Mouse (Mus musculus): ENCODE data around the gene Bmf. TPM values are rescaled to one million over a fixed set of nuclear protein-coding genes. Genes with fewer than 3 reads are reported as not detected.
"Not testable (repeated sequence)": the region's sequence is repeated elsewhere in the genome, so short reads cannot be mapped to it uniquely, and the experiment has no call there.

The Bmf gene
- polyA plus RNA-seq, 1 experiment from 2014 or later, result 4.1 TPM

DNA sequence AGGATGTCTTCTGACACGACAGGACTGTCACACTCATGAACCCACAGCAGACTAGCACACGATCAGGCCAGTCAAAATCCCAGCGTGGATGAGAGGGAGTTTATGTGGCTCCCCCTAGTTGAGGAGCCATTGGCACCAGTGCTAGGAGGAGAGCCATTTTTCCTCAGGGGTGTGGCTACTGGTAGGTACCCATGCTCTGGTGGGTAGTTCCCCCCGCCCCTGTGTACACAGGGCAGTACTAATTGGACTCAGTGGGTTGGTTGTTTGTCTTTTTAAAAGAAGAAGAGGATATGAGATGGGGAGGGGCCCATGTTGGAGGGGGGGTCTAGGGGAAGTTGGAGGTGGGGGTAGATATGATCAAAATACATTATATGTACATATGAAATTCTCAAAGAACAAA lies 12.5 kb upstream of the Bmf start:
- no peak overlapping the region for H3K4me3 ChIP-seq
- no peak overlapping the region for H3K9ac ChIP-seq (replicated peaks)
- H3K27me3 ChIP-seq, result no peaks in the 10 kb centered on the region
- no peak overlapping the region for H3K4me2 ChIP-seq (replicated peaks)
- no peak overlapping the region for H3K27ac ChIP-seq (replicated peaks)
- 90% methylated on average over 4 of the region's 4 CpGs for WGBS
- no peak for ATAC-seq (ENCODE audit: low FRiP score, low read depth)
- H3K36me3 ChIP-seq, result no peaks in the 10 kb centered on the region
- no peaks in the 10 kb centered on the region for H3K9me3 ChIP-seq
- H3K4me1 ChIP-seq, result no peaks in the 10 kb centered on the region

DNA sequence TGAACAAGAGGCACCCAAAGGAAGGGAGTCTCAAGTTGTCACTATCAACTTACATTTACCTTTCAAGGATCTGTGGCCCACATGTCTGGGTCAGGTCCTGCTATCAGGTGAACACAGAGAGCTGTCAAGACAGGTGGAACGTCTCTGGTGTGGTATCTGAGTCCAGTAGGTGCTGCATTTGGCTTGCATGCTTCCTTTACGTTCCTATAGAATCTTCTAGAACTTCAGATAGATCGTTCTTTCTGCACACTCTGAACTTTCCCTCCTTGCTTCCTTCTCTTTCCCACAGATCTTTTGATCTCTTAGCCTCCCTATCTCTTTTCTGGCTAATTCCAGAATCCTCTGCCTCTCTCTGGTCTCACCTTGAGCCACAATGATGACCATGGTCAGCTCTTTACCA lies 8.9 kb upstream of the Bmf start:
- Histone ChIP-seq H3K36me3 (no peaks in the 10 kb centered on the region), H3K27ac (replicated peaks) (no peak overlapping the region), H3K27me3 (no peaks in the 10 kb centered on the region), H3K4me2 (replicated peaks) (no peak overlapping the region), H3K9ac (replicated peaks) (no peak overlapping the region), H3K4me3 (no peak overlapping the region), H3K9me3 (no peaks in the 10 kb centered on the region), H3K4me1 (peaks cover 4% of the 10 kb centered on the region; the same call in 1 of the 2 replicates)
- 91% methylated on average over 3 of the region's 3 CpGs for WGBS
- no peak for ATAC-seq (ENCODE audit: low FRiP score, low read depth)

DNA sequence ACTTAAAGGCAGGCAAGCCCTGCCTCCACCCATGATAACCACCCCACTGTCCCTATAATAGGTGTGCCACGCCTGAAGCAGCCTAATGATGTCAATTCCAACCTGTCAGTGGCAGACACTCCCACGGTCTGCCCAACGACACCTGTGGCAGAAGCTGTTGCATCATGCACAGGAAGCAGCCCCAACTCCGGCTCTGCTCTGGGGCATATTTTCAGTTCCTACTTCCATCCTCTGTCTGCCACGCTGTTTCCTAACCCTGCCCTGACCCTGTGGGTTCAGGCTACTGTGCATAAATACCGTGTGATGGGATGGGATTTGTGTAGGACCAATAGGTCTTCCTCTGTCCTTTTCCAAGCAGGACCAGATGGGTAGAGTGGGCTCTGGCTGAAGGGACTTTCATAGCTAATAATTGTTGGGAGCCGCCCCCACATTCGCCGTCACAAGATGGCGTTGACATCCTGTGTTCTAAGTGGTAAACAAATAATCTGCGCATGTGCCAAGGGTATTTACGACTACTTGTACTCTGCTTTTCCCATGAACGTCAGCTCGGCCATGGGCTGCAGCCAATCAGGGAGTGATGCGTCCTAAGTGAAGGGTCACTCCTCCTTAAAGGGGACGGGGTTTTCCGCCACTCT lies 5.0 kb upstream of the Bmf start:
- Histone ChIP-seq H3K9ac (replicated peaks) (peak overlapping the region; percentile 41; the same call in 1 of the 2 replicates), H3K4me2 (replicated peaks) (peak overlapping the region; percentile 58), H3K4me3 (peak overlapping the region; percentile 44), H3K27ac (replicated peaks) (peak overlapping the region; percentile 30; the same call in 1 of the 2 replicates)
- peak; percentile 39 for ATAC-seq (ENCODE audit: low FRiP score, low read depth)
- not testable (repeated sequence) for H3K9me3 ChIP-seq, H3K27me3 ChIP-seq, H3K4me1 ChIP-seq, H3K36me3 ChIP-seq
- 71% methylated on average over 15 of the region's 17 CpGs for WGBS

DNA sequence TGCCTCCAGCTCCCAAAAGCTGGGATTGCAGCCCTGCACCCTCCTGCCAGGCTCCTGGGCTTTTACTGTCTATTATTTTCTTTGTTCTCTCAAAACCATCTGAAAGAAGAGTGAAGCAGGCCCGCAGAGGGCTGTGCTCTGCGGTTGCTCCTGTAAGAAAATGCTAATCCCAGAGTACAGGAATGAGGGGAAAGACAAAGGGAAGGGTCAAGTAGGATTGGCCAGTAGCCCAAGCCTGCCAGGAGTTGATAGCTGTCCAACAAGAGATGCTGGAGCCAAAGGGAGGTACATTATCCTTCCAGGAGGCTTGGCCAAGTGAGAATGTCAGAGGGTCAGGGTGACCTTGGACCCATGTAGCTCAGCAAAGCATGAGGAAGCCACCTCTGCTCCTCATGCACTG lies 2.1 kb upstream of the Bmf start:
- Histone ChIP-seq H3K9ac (replicated peaks) (no peak overlapping the region), H3K9me3 (no peaks in the 10 kb centered on the region), H3K4me3 (no peak overlapping the region), H3K4me2 (replicated peaks) (no peak overlapping the region), H3K36me3 (no peaks in the 10 kb centered on the region), H3K27me3 (peaks cover 21% of the 10 kb centered on the region), H3K27ac (replicated peaks) (no peak overlapping the region), H3K4me1 (peaks cover 32% of the 10 kb centered on the region)
- 39% methylated on average over 2 of the region's 2 CpGs for WGBS
- no peak for ATAC-seq (ENCODE audit: low FRiP score, low read depth)

DNA sequence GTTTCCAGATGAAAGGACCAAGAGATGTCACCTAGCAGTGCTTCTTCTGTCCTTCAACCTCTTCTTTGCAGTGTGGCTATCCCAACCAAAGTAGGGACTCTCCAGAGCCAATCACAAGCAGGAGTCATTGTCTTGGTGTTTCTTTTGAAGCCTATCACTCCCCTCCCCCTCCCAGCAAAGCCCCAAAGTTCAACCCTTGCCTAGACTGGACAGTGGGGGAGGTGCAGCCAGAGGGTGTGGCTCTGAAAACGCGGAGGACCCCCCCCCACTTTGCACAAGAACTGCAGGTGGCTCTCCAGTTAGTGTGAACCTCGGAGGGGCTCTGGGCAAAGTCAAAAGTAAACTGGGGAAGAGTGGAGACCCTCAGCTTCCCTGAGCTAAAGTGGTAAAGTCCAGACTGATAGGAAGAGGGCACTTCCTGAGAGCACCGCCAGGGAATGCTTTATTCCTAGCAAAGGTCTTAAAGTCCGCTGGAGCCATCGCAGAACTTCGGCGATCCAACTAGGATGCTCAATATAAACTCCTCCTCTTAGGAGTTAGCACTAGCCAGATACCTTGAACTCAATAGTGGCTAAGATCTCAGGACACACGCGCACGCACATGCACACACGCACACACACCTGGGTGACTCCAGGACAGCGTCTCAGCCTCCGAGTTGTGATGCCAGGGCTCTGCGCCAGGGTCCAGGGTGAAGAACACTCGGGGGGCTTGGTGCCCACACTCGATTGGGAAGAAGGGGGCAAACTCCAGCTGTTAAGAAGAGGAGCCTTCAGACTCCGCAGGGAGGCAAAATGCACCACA lies 866 bp downstream of the Bmf start:
- H3K4me2 ChIP-seq (replicated peaks), result peak overlapping the region; percentile 94
- peaks cover 58% of the 10 kb centered on the region for H3K4me1 ChIP-seq
- no peaks in the 10 kb centered on the region for H3K9me3 ChIP-seq
- peak; percentile 5; the same call in 1 of the 2 replicates for ATAC-seq (ENCODE audit: low FRiP score, low read depth)
- no peak overlapping the region for H3K27ac ChIP-seq (replicated peaks)
- H3K9ac ChIP-seq (replicated peaks), result peak overlapping the region; percentile 83
- peak overlapping the region; percentile 83 for H3K4me3 ChIP-seq
- WGBS, result under 1% methylated on average over 18 of the region's 18 CpGs
- H3K27me3 ChIP-seq, result peaks cover 43% of the 10 kb centered on the region
- H3K36me3 ChIP-seq, result no peaks in the 10 kb centered on the region

DNA sequence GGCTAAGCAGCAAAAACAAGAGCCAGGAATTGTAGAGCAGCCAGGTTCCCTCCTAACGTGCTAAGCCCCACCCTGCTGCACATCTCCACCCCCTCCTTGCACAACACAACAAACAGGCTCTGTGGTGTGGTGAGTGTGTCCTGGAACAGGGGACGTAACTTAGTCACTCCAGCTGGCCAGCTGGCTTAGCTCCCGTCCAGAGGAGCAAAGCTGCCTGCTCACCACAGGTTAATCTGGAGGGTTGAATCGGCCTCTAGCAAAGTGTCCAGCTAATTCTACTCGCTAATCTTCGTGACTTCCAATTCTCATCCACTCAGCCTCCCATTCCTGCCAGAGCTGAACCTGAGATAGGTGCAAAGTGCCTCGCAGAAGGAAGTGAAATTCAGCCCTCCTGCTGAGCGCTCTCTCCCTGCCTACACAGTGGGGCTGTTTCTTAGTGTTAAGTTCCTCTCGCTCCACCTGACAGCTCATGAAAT lies 1.9 kb downstream of the Bmf start:
- Histone ChIP-seq H3K9ac (replicated peaks) (no peak overlapping the region), H3K4me3 (no peak overlapping the region), H3K4me1 (peaks cover 62% of the 10 kb centered on the region), H3K9me3 (no peaks in the 10 kb centered on the region), H3K27ac (replicated peaks) (no peak overlapping the region), H3K27me3 (peaks cover 45% of the 10 kb centered on the region), H3K4me2 (replicated peaks) (peak overlapping the region; percentile 94), H3K36me3 (no peaks in the 10 kb centered on the region)
- ATAC-seq (ENCODE audit: low FRiP score, low read depth), result no peak
- 10% methylated on average over 9 of the region's 9 CpGs for WGBS

DNA sequence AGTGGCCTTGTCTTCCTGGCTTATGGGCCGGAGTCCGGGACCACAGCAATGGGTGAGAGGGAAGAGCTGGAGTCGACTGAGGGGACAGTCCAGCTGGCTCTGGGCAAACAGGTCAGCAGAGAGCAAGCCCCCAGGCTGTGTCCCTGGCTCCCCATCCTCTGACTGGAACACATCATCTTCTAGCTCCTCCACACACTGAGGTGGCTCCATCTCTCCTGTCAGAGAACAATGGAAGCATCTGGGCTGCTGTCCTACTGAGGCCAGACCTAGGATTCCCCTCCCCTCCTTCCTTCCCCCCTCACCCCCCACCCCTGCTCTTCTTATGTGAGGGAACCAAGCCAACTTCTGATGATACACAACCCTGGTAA lies 2.7 kb downstream of the Bmf start:
- 51% methylated on average over 3 of the region's 3 CpGs for WGBS
- H3K9me3 ChIP-seq, result no peaks in the 10 kb centered on the region
- peaks cover 45% of the 10 kb centered on the region for H3K27me3 ChIP-seq
- no peak overlapping the region for H3K4me3 ChIP-seq
- H3K27ac ChIP-seq (replicated peaks), result no peak overlapping the region
- H3K4me1 ChIP-seq, result peaks cover 62% of the 10 kb centered on the region
- 0 out of 2 replicates have a peak overlapping the region, but pooled peaks have one; percentile 3 for H3K4me2 ChIP-seq (replicated peaks)
- no peaks in the 10 kb centered on the region for H3K36me3 ChIP-seq
- H3K9ac ChIP-seq (replicated peaks), result peak overlapping the region; percentile 16; the same call in 1 of the 2 replicates
- no peak for ATAC-seq (ENCODE audit: low FRiP score, low read depth)

DNA sequence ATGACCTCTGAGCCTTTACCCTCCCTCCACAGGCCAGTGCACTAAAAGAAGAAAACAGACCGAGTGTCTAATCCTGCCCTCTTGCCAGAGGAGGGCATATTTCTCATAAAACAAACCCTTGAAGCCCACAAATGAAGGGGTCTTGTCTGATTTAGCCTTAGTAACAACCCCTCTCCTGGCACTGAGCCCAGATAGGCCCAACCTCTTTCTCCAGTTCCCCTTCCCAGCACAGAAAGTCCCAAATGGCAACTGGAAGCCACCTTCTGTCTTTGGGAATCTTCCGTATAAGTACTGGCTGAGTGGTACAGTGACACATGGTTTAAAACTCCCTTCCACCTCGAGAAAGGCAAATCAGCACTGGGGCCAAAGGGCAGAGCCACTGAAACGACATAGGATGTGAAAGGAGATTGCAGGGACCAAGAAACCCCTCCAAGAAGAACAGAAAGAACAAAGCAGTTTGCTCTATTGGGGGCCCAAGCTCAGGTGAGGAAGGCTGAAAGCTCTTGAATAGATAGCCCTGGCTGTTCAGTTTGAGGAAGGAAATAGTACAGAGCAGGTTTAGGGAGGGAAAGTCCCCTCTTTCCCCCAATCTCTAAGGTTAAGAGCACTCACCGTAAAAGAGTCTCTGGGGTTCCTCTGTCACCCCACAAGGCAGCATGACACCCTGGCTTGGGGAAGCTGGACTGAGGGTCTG lies 3.2 kb downstream of the Bmf start:
- no peak overlapping the region for H3K4me3 ChIP-seq
- H3K9me3 ChIP-seq, result no peaks in the 10 kb centered on the region
- no peaks in the 10 kb centered on the region for H3K36me3 ChIP-seq
- H3K4me1 ChIP-seq, result peaks cover 62% of the 10 kb centered on the region
- 0 out of 2 replicates have a peak overlapping the region, but pooled peaks have one; percentile 3 for H3K4me2 ChIP-seq (replicated peaks)
- peaks cover 45% of the 10 kb centered on the region for H3K27me3 ChIP-seq
- no peak for ATAC-seq (ENCODE audit: low FRiP score, low read depth)
- H3K27ac ChIP-seq (replicated peaks), result peak overlapping the region; percentile 46; the same call in 1 of the 2 replicates
- 23% methylated on average over 5 of the region's 5 CpGs for WGBS
- peak overlapping the region; percentile 16 for H3K9ac ChIP-seq (replicated peaks)

DNA sequence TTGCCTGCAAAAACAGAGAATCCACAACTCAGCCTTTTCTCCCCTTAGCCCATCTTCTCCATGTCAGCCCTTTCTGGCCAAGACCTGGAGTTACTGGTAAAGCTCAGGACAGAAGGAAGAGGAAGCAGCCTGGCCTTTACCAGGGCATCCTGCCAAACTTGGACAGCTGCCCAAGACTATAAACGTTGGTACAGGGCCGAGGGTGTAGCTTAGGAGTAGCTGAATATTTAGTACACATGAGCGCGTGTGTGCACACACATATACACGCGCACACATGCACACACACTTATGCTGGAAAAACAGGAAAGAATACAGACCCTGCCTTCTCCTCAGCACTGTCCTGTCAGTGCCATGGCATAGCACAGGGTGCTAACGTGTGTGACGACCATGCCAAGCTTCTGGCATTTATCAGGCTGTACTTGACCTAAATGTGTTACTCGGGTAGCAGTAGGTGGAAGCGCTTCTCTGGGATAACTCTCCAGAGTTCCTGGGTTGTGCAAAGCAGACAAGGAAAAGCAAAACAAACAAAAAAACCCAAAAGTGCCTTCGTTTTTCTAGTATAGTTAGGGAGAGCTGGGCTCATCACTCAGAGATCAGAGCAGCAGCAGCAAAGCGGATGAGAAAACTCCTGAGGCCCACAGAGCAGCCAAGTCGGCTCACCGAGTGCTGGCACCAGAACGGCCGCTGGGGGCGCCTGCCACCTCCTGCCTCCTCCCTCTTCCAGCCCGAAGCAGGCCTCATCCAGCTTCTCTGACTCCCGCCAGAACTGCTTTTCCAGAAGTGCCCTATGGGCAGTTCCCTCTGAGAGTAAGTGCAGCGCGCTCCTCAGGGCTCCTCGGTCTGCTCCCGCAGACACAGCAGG lies 4.0 kb downstream of the Bmf start:
- Histone ChIP-seq H3K4me1 (peaks cover 68% of the 10 kb centered on the region), H3K9me3 (no peaks in the 10 kb centered on the region), H3K27me3 (peaks cover 45% of the 10 kb centered on the region), H3K4me3 (no peak overlapping the region), H3K27ac (replicated peaks) (peak overlapping the region; percentile 46; the same call in 1 of the 2 replicates), H3K9ac (replicated peaks) (0 out of 2 replicates have a peak overlapping the region, but pooled peaks have one; percentile 16), H3K36me3 (no peaks in the 10 kb centered on the region), H3K4me2 (replicated peaks) (no peak overlapping the region)
- WGBS, result 29% methylated on average over 20 of the region's 23 CpGs
- ATAC-seq (ENCODE audit: low FRiP score, low read depth), result 0 out of 2 replicates have a peak, but pooled peaks have one; percentile 20

DNA sequence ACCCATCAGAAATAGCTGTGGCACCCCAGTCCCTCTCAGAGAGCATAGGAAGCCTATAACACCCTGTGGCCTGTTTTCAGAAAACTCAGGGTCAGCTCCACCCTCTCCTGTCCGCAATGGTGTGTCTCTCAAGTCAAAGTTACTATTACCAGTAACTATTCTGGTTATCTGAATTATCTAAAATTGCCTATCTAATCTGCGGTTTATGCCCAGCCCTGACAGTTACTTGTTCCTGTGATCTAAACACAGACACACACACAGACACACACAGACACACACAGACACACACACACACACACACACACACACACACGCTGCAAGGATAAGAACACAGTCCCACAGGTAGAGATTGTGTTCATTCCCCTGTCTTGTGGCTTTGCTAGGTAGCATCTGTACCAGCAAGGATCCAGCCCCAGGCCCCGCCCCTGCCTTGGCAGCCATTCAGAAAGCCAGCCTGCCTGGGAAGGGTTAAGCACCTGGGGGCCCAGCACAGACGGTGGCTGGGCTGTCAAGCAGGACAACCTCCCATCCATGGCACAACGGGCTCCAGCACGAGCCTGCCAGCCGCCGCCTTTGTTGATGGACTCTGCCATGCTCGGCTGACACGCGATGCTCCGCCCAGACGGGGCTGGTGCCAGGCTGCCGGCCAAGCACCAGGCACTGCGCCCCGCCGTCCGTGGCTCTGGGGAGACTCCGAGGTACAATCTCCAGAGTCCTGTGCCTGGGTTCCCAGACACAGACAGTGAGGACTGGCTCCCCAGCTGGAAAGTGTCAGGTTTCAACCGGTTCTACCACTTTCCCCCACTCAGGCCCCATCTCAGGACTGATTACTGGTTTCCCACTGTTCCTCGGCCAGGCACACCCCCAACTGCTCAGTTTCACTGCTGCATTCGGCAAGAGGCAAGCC lies 5.3 kb downstream of the Bmf start:
- WGBS, result 13% methylated on average over 22 of the region's 23 CpGs
- H3K4me1 ChIP-seq, result peaks cover 70% of the 10 kb centered on the region
- peak overlapping the region; percentile 63 for H3K27ac ChIP-seq (replicated peaks)
- peak overlapping the region; percentile 35; the same call in 1 of the 2 replicates for H3K9ac ChIP-seq (replicated peaks)
- peaks cover 45% of the 10 kb centered on the region for H3K27me3 ChIP-seq
- peak; percentile 57 for ATAC-seq (ENCODE audit: low FRiP score, low read depth)
- H3K4me3 ChIP-seq, result peak overlapping the region; percentile 25
- no peaks in the 10 kb centered on the region for H3K36me3 ChIP-seq
- peak overlapping the region; percentile 51 for H3K4me2 ChIP-seq (replicated peaks)
- no peaks in the 10 kb centered on the region for H3K9me3 ChIP-seq

Measured in midbrain, embryonic 12.5 days (tissue).